Mouse (Mus musculus) WW6 (cell line): Measurements from ENCODE around the gene Znfx1.
"Not testable (repeated sequence)": the region's sequence is repeated elsewhere in the genome, so short reads cannot be mapped to it uniquely, and the experiment has no call there.

Experiments used
- DNase-seq: peaks from one replicate; pipeline ENCODE4 v3.0.0-alpha.2; 2013; ENCODE audit warnings: low read depth, low spot score

Znfx1 gene

GRCm38 (mm10) chr2:167053127-167053844, 9.5 kb downstream of the Znfx1 start:
- no peak for DNase-seq

GRCm38 (mm10) chr2:167048698-167049358, 14.0 kb downstream of the Znfx1 start:
- DNase-seq = no peak

- no peak for DNase-seq
Observed at GRCm38 (mm10) chr2:167048223-167048622, 14.6 kb downstream of the Znfx1 start.

- DNase-seq = no peak
Observed at GRCm38 (mm10) chr2:167043400-167044121, 19.3 kb downstream of the Znfx1 start.

- no peak for DNase-seq
Observed at GRCm38 (mm10) chr2:167039386-167039785, 23.4 kb downstream of the Znfx1 start.

GRCm38 (mm10) chr2:167038716-167039115, 24.1 kb downstream of the Znfx1 start:
- DNase-seq = no peak

GRCm38 (mm10) chr2:167038297-167038696, 24.5 kb downstream of the Znfx1 start:
- no peak for DNase-seq

- no peak for DNase-seq
Observed at GRCm38 (mm10) chr2:167037710-167038109, 25.1 kb downstream of the Znfx1 start.

GRCm38 (mm10) chr2:167030507-167030906, 32.3 kb downstream of the Znfx1 start:
- DNase-seq = no peak

GRCm38 (mm10) chr2:167028553-167028952, 34.3 kb downstream of the Znfx1 start:
- DNase-seq = no peak

- no peak for DNase-seq
Observed at GRCm38 (mm10) chr2:167019396-167019795, 43.4 kb downstream of the Znfx1 start.

GRCm38 (mm10) chr2:167015382-167015718, 47.5 kb downstream of the Znfx1 start:
- no peak for DNase-seq

GRCm38 (mm10) chr2:167014702-167015381, 48.0 kb downstream of the Znfx1 start, which contains the start of gene Ddx27:
Ddx27 (plus strand) TSS chr2:167015193.
- peak; percentile 85 for DNase-seq

GRCm38 (mm10) chr2:167010546-167010945, 52.3 kb downstream of the Znfx1 start:
- no peak for DNase-seq

- no peak for DNase-seq
Observed at GRCm38 (mm10) chr2:167009483-167009882, 53.3 kb downstream of the Znfx1 start.

- not testable (repeated sequence) for DNase-seq
Observed at GRCm38 (mm10) chr2:167007565-167007964, 55.2 kb downstream of the Znfx1 start.

- DNase-seq = no peak
Observed at GRCm38 (mm10) chr2:167007001-167007491, 55.8 kb downstream of the Znfx1 start.

GRCm38 (mm10) chr2:167006355-167006754, 56.5 kb downstream of the Znfx1 start:
- no peak for DNase-seq

GRCm38 (mm10) chr2:167004099-167004854, 58.5 kb downstream of the Znfx1 start:
- peak; percentile 56 for DNase-seq

- no peak for DNase-seq
Observed at GRCm38 (mm10) chr2:167001486-167001885, 61.3 kb downstream of the Znfx1 start.

GRCm38 (mm10) chr2:166996533-166996894, 66.3 kb downstream of the Znfx1 start:
- DNase-seq = no peak
